Mouse (Mus musculus): ENCODE measurements at regions not wholly inside any gene's neighbourhood (a gene's known extent, or its start where the extent isn't known, plus 50 kb on each side); places are given as distances from the start of the nearest gene placed in this dataset.
A peak's percentile ranks its signal among the peaks of the same experiment; 100 is the strongest.

DNA sequence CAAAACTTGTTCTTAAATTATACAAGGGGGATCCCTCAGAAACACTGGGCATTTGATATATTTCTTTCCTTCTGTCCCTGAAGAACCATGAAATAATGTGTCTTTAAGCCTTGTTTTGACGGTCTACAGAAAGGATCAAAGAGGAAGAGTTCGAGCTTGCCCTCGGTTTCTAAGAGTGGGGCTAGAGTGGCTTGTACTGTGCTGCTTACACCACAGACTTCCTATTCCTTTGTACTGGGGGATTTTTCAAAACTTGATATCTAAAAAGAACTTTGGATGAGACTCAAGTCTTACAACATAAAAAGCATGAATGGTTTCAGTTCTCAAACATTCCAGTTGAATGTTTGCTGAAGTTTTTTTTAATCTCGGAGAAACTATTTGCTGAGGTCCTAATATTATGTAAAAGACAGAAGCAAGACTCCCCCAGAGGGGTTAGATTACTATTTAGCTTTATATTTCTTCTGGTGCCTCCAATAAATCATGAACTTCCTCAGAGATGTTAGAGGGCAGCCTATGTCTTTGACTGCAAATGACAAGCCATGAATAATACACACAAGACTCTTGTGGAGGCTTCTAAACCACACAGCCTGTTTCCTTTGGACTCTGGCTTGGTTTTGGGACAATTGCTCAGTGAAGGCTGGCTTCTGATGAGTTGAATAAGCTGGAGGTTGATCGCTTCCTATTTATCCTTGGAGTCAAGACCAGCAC lies 352.0 kb upstream of the Smim15 start:
- DNase-seq: no peak

DNA sequence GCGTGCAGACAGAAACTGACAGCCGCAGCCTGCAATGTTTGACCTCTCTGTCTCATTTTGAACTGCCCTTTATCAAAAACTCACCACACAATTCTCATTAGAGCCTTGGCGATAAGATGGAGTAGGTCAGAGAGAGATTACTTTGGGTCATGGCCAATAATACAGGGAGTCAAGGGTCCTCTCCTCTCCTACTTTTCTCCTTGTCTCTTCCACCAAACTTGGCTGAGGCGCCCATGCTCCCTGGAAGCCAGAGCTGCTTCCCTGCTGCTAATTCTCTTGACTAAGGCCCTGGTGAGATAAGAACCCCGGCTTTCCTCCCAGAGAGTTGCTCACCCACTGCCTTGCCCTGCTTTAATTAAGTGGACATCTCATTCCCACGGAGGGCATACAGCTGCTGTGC lies 355.3 kb upstream of the Smim15 start:
- DNase-seq: no peak

DNA sequence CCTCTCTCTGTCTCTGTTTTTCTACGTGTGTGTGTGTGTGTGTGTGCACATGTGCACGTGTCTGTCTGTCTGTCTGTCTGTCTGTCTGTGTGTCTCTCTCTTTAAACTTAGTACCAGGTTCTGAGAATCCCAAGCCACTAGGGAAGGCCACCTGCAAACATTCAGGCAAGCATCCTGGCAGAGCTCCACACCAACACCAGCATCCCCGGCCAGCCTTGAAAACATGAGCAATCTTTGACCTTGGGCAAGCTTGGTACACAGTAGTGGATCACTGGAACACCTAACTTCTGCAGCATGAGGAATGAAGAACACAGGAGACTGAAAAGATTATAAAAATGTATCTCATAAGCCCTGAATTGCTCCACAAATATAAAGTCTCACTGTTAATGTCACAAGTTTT lies 359.0 kb upstream of the Smim15 start:
- DNase-seq: no peak

DNA sequence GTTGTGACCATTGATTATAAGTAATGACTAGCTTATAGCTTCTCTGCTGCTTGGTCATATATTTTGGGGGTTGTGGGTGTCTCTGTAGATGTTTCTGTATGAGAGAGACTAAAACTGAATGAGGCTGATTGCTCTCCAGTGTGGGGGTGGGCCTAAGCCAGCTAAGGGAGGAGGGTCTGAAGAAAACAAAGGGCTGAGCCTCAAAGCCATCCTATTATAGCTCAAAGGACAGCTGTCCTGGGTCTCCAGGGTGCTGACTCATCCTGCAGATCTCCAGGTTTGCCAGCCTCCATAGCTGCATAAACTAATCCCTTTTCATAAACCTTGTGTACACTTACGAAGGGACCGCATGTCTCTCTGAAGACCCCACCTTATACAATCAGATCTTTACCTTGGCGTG lies 360.3 kb upstream of the Smim15 start:
- DNase-seq: no peak

DNA sequence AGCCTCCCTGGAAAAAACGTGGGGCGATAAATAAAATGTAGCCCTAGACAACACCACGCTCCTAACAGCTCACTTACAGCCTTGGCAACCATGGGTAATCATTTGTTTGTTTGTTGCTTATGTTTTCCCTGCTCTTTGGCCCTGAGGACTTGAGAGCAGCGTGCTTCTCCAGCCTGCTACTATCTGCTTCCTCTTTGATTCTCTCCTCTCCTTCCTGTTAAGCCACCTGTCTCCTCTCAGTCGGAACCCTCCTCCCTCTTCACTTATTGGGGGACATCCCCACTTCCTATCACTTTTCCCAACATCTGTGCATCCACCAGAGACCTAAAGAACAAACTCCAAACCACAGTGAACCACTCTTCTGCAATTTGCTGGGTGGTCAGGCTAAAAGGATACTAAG lies 362.5 kb upstream of the Smim15 start:
- DNase-seq: no peak

DNA sequence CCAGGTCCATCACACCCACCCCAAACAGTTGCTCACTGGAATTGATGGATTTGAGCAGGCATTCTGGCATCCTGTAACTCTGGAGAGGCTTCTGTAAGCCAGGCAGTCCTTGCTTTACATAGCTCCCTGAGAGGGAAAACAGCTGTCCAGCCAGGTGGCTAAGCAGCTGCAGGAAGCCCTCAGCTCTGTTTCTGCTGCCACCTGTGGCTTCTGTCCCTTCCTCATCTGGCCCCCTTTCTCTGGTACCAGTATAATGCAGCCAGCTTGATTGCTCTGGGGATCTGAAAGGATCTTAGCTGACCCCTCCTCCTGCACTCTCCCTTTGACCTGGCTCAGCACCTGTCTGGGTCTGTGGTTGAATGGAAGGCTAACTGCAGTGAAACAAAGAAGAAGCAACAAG lies 365.4 kb upstream of the Smim15 start:
- no peak for DNase-seq

DNA sequence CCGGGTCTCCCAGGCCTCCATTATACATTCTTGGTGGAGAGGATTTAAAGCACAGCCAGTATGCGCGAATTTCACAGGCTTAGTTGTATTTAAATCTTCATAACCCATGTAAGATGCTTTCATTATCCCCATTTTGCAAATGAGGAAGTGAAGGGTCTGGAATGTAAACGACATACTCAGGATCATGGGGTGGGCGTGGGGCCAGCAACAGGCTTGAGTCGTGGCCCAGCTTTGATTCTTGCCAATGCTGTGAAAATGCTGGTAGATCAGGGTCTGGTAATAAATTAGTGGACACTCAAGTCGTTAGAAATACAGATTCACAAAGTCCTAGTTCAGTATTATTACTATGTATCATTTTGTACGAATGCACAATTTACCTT lies 367.2 kb upstream of the Smim15 start:
- DNase-seq: no peak

DNA sequence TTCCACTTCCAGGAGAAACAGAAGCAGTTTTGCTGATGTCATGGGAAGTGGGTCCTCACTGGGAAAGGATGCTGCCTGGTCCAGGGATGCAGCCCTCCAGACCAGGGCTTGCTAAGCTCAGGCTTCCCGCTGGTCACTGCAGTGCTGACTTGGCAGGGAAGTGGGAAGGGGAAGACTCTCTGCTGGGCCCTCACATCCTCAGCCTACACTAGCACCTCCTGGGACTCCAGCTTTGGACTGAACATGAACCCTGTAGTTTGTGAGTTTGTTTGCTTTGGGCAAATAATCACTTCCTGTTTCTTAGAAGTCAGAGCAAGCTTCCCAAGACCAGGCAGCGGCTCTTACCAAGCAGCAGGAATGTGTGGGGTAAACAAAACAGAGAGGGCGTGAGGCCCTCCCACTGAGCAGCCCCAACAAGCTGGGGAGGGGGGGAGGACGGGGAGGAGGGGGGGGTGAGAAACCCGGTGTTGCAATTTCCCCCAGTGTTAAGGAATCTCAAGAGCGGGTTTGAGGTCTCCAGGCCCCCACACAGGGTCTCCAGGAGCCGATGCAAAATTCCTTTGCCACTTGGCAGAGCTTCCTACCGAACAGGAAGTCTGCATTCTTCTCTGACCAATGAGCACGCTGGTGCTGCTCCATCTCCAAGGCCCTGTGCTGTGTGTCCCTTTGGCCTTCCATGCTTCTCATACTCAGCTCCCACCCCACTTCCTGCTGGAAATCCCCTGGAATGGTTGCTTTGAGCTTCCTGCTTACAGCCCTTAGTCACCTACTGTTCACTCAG lies 367.7 kb upstream of the Smim15 start:
- no peak for DNase-seq

DNA sequence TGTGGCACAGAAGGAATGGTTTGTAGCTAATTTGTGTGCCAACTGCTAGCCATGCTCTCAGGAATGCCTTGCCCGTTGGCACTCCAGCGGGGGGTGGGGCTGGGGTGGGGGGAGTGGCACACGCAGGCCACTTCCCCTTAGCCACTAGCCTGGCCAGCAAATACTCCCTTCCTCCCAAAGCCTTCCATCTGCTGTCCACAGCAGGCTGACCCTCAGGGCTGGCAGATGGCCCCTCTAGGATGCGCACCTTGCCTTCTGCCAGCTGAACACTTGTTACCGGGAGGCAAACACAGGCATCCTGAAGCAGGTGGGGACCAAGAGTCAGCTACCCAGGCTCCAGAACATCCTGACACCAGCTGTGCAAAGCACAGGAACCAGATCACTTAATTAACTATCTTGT lies 372.1 kb upstream of the Smim15 start:
- no peak for DNase-seq

DNA sequence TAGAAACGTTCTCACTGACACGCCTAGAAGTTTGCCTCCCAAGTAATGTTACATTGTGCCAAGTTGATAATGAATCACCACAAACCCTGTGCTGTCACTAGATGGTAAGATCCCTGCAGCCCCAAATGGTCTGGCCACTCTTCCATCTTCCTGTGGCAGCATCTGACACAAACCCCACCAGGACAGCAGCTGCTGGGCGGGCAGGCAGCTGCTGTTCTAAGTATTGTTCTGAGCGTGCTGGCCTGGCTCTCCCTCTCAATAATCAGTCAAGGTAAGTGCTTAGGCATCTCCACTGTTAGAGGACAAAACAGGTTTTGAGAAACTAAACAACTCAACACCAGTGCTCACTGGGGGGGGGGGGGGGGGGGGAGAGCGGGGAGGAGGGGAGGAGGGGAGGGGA lies 375.7 kb upstream of the Smim15 start:
- DNase-seq: no peak

DNA sequence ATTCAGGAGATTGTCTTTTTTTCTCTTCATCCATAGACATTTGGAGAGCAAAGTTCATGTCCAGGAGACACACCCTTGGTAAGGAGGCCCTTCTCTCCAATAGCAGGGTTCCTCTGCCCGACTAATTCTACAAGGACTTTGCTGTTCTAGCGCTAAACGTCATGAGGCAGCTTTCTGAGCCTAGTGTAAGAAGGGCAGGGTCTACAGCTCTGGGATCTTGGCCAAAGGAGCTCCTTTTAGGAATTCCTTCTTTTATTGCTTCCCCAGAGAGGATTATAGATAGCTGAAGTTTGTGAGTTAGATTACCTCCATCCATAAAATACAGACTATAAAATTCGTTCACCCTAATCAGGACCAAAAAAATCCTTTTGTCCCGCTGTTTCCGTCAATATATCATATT lies 378.5 kb upstream of the Smim15 start:
- DNase-seq: no peak

DNA sequence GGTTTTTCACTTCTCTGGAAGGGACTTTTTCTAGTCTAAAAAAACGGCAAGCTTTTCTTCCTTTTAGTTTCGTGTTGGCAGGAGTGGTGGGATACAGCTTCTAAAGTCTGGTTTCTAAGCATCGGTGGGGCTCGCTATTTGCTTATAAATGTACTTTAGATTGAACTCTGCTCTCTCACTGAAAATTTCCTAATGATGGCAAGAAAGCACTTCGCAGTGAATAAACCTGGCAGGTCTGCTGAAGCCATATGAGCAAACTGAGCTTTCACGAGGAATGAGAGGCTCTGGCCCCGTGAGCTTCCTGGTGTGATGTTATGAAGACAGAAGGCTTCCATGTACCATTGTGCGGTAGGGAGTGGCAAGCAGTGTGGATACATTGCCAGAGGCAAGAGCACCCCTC lies 380.0 kb upstream of the Smim15 start:
- DNase-seq: no peak

DNA sequence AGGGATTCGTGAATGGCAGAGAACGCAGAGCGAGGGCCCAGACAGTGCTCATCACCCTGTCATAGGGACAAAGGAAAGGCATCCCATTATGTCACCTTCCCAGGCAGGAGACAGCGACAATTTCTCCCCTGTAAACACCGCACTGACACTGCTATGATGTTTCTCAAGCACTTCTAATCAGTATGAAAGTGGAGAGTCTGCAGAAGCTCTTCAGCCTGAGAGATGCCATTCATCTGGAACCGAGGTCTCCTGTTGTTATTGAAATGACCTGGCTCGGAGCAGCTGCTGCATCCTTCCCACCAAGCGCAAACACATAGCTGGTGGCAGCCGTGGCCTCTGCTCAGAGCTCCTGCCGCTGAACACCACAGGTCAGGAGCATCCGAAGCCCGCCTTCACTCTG lies 380.5 kb upstream of the Smim15 start:
- no peak for DNase-seq

DNA sequence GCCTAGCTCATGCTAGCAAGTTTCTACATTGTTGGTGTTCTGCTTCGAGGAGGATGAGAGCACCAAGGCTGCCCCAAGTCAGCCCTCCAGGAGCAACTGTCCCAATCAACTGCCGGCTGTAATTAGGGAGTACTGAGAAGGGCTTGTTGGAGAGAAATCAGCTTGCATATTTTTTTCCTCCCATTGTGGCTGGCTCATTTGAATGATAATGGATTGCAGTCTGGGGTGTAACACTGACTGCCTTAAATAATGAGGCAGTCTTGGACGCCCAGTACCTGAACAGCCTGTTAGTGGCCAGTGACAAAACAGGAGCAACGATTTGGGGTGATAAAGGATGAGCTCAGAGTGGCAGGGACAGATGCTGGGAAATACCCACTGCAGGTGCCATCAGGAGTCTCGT lies 382.8 kb upstream of the Smim15 start:
- no peak for DNase-seq

DNA sequence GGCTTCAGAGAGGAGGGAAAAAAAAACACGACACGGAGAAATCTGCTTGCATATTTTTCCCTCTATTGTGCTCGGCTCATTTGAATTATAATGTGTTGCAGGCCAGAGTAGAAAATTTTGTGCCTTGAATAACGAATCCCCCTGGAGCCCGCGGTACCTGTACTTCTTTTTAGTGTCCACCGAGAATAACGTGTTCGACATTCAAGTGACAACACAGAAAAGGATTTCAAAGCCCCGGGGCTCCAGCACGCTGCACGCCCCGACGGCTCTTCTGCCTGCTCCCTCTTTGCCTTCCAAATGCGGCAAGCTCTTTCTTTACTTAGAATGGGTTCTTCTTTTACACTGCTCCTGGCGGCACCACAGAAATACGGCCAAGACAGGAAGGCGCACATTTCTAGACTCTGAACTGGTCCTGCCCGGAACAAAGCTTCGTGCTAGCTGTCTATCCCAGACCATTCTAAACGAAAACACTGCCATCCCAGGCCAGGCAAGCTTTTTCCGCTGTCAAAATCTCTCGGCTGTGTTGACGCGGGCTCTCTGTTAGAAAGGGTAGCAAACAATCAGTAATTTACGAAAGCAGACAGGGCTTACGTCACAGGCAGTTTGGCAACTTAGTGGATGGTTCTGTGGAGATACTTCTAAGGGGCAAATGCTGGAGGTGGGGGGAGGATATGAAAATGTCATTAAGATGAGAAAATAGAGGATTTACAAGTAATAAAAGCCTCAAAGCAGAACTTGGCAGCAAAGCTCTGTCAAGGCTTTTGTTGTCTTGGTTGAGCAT lies 398.2 kb upstream of the Smim15 start:
- DNase-seq: peak; percentile 28

DNA sequence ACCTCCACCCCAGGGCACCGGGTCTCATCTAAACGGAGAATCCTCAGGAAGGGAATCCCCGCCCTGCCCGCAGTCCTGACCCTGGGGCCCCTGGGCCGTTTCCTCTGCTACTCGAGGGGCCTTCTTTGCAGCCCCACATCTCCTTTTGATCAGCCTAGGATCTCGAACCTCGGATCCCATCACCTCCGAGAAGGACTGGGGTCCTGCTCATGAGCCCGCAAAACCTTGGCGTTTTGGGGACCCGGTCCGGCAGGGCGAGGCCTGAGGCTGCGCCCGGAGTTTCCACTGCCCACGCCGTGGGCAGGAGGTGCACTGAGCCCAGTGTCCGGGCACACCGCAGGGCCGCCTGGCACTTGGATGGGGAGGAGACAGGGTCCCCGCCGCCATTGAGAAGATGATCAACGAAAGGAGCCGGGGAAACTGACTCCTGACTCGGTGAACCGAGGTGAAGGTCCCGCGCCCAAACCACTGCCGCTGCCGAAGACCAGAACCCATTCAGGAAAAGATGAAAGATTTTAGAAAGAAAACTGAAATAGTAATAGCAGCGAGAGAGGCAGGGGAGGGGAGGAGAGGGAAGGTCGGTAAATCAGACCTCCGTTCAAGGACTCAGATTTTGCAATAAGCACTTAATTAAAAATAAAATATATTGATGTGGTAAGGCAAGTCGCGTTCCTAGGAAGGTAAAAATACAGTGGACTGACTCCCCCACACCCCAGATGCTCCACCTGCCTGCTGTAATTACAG lies 399.0 kb upstream of the Smim15 start:
- DNase-seq: no peak

DNA sequence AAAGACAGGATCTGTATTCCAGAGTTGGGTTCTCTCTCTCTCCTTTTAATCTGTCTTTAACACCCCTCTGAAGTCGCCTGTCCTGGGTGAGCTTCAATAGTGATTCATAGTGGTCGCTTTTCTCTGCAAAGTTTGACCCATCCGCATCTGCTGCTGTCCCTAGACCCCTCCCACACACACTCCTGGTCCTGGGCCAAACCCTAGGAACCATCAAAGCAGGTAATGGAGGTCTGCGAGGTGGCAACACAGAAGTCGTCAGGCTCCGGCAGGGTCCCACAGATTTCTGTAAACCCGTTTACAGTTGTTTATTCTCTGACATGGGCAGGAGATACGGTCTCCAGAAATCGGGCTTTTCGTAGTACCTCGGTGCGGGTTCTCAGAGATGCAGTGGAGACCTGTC lies 399.5 kb upstream of the Smim15 start:
- DNase-seq: no peak

DNA sequence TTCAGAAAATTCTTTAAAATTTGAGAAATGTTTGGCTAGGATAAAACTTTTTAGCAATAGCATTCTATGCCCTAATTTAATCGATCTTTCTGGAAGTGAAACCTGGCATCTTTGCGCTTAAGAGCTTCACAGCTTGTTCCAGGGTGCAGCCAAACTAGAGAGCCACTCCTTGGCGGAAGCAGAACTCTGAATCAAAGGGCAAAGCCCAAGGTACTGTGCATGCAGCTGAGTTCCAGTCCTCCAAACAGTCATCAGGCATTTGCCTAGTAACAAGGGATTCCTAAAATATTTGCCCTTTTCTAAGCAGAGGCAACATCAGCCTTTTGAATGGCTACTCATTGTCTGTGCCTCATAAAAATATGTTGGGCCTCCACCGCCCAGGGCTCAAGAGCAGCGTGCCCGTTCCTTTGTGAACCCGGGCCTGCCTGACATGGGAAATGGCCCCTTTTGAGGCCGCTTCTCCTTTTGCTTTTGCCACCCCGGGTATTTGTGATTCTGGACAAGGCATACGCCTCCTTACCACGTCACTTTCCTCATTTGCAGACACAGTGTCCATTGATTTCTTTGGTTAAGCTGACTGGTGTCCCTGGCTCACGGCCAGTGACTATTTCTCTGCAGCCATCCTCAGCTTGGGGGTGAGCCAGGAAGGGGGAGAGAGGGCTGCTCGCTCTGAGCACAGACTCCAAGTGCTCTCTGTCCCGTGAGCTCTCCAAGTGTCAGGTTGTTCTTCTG lies 402.2 kb upstream of the Smim15 start:
- DNase-seq: peak; percentile 78

DNA sequence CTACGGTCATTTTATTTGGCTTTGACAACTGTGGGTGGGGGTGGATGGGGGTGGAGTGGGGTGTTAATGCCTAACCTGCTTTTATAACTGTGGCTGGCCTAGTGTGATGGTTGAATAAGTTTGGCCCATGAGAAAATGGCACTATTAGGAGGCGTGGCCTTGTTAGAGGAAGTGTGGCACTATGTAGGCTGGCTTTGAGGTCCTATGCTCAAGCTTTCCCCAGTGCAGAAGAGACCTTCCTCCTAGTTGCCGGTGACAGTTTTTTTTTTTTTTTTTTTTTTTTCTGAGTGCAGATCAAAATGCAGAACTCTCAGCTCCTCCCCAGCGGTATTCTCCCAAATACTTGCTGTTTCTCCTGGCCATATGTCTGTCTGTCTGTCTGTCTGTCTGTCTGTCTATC lies 404.6 kb upstream of the Smim15 start:
- no peak for DNase-seq

DNA sequence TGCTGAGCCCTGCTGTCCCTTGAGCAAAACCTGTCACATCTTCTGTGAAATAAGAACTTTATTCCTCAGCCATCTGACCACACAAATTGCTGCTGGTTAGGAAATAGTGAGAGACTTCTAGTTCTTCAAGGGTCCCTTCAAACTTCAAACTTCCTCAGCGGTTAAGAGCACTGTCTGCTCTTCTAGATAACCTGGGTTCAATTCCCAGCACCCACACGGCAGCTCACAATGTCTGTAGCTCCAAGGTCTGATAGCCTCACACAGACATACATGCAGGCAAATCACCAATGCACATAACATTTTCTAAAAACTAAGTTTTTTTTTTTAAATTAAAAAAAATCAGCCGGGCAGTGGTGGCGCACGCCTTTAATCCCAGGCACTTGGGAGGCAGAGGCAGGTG lies 407.0 kb upstream of the Smim15 start:
- no peak for DNase-seq

DNA sequence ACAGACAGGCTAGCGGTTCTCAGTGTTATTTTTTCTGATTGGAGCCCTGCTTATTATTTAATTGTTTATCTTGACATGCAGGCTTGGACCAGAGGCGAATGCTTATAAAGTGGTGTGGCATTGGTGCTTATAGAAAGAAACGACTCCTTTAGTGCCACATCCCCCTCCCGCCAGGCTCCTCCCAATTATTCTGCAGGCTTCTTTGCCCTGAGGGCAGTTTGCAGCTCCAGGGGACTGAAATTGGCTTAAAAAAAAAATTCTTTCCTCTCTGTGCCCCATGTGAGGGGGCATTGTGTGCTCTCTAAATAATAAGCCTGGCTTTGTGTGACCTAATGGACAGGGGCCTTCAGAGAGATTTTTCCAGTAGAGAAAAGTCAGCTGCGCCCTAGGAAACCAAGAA lies 409.1 kb upstream of the Smim15 start:
- DNase-seq: no peak

DNA sequence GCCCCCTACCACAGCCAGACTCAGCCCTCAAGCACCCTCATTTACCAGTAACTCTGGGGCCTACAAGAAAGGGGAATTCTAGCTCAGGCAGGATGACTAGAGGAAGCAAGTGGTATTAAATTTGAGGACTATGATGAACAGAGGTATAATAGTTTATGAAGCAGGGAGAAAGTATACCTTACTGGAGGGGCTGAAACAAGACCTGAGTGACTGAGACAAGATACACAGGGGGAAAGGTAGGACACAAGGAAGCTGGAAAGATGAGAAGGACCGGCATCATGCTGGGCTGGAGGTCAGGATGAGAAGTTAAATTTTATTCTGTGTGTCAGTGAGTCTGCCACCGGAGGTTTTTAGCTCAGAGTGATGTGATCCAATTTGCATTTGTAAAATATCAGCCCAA lies 417.2 kb upstream of the Smim15 start:
- no peak for DNase-seq

DNA sequence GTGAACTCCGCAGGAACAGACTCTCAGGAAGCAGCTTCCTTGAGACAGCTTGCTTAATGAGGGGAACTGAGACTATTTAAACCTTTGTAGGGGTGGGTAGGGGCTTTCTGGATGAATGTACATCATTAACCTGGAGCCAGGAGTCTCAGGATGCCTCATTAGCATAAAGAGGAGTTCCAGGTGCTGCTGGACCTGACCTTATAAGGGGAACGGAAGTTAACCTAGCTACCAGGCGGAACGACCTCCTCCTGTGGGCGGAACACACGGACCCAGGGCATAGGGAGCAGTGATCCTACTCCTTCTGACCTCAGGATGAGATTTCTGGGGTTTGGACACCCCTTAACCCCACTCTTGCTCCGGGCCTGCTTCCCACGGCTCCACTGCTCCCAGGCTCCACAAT lies 417.6 kb upstream of the Smim15 start:
- DNase-seq: no peak

All from right cerebral cortex, adult 18-20 months (tissue).